Mouse (Mus musculus): ENCODE measurements around the gene Cx3cr1.

DNA sequence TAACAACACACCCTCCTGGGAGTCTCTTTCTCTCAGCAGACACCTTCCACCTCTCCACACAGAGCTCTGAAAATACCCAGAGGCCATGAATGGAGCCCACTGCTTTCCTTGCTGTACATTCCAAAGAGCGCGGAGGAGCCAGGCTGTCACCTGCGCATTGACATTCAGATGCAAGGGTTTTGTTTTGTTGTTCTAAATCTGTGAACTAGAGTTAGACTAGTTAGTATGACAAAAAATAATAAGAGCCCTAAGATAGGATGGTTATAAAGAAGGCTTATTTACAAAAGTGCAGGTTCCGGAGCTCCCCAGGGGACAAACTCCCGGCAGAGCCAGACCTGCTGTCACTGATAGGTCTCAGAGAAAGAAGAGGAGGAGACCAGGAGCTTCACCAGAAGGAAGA lies 78.4 kb downstream of the Cx3cr1 start:
- TF ChIP-seq CTCF (IDR thresholded peaks at IDR 0.05; ENCODE audit: low read depth) (no peak), EP300 (IDR thresholded peaks at IDR 0.05; ENCODE audit: low read depth) (no peak)

All from liver, postnatal 0 days (tissue).